Mouse (Mus musculus) frontal cortex, adult (tissue): Measurements from ENCODE around the gene Fndc7.
A peak's percentile ranks its signal among the peaks of the same experiment; 100 is the strongest.
"Not testable (repeated sequence)": the region's sequence is repeated elsewhere in the genome, so short reads cannot be mapped to it uniquely, and the experiment has no call there.

ENCODE experiments used
- ATAC-seq: cut with Nextera tagmentation; 2 replicates; pipeline ENCODE4 v1.9.2; 2017; ENCODE audit warnings: mild to moderate bottlenecking, moderate library complexity, mixed read lengths; ENCODE audit not compliant: low TSS enrichment

The Fndc7 gene

DNA sequence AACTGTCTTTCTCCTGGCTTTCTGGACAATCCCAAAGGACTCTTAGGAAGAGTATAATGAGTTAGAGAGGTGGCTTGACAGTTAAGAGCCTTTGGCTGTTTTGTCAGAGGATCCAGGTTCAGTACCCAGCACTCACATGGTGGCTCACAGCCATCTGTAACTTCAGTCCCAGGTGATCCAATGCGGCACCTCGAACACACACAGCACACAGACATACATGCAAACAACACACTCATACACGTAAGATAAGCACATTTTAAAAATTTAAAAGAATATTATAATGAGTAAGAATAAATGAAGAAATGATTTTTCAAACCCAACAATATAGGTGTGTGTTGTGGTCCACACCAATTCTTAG lies 2.2 kb downstream of the Fndc7 start:
- no peak for ATAC-seq

DNA sequence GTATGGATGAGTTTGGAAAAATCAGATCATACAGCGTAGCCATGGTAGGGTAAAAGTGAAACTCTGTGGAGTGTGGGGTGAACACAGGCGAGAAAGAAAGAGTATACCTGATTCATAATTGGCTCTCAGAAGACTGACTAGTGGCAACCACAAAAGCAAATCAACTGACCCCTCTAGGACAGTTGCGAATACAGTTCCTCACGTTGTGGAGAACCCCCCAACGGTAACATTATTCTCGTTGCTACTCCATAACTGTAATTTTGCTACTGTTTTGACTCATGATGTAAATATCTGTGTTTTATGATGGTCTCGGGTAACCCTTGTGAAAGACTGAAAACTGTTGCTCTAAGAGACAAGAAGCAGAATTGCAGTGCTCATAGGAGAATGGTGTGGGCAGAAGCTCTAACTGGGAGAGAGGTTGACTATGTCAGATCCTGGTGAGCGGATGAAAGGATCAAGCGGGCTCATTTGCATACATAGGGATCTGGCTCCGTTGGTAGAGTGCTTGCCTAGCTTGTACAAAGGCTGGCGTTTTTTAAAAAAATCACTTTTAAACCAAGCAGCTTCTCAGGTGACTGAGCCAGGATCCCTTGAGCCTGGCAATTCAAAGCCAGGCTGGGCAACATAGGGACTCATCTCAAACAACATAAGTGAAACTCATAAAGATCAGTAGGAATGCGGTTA lies 2.7 kb downstream of the Fndc7 start:
- ATAC-seq, result no peak

DNA sequence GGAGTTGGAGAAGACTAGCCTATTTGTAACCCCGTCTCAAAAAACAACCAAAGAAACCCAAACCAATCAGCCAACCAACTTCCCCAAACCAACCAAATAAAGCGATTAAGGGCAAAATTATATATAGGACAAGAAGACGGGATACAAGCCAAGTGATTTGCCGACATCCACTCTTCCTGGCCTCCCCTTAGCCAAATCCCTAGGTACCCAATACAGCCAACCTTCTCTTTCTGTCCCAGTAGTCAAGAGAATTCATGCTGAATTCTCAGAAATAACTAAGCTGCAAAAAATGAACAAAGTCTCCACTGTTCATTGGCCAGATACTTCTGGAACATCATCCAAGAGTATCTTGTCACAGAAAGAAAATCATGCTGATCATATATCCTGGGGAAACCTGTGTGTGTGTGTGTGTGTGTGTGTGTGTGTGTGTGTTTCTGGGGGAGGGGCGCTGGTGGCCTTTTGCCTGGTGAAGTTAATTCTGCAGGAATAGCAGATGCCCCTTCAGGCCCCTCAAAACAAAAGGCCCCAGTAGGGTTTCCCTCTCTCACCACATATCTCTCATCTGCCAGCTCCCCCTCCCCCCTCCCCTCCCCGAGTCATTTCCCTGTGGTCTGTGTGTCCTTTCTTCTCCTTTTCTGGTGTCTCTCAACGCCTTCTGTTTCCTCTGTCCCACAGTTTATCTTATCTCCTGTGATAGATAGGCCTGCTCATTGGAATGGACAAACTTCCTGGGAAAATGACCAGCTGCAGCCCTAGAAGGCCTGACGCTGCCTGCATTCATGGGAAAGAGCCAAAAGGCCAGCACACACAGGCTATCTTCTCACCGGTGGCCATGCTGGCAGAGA lies 3.9 kb downstream of the Fndc7 start:
- no peak for ATAC-seq

DNA sequence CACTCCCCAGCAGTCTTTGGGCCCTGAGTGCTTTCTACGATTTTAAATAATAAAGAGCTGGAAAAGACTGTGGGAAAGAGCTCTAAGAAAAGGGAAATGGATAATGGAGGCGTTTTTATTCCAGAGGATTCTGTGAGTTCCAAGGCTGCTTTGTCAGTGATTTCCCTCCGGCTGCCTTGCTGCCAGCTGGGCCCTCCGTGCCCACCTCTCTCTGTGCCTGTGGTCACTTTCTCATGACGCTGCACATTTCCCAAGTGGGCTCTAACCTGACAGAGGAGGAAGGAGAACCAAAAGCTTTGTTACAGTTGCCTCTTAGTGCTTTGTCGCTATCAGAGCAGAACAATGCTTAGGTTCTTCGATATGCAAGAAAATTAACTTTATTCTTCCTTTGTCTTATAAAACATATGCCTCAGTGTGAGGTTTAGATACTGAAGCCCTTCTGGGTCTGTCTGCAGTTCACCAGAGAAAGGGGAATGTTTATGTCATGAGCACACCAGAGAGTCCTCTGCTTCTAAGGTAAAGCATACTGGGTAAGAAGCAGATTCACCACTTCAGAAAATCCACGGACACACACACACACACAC lies 5.0 kb downstream of the Fndc7 start:
- ATAC-seq, result no peak

DNA sequence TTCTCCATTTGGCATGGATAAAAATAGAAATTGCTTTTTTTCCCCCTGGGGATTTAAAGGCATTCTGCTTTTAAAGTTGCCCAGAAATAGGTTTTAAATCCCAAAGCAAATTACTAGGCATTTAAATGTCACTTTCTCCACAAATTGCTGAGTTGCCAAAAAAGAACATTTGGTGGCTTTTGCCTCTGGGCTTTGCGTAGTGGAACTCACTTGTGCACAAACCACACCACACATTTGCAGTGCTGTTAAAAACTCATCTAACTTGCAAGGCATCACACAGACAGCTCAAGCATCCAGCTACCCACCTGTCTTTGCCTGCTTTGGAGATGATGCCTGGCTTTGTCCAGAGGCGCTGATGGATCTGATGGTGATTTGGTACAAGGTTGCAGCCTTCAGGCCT lies 6.7 kb downstream of the Fndc7 start:
- peak; percentile 68 for ATAC-seq

DNA sequence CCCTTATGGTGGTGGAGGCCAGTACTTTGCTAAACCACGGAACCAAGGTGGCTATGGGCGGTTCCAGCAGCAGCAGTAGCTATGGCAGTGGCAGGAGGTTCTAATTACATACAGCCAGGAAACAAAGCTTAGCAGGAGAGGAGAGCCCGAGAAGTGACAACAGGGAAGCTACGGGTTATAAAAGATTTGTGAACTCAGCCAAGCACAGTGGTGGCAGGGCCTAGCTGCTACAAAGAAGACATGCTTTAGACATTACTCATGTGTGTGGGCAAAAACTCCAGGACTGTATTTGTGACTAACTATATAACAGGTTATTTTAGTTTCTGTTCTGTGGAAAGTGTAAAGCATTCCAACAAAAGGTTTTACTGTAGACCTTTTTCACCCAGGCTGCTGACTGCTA lies 7.9 kb downstream of the Fndc7 start:
- not testable (repeated sequence) for ATAC-seq

DNA sequence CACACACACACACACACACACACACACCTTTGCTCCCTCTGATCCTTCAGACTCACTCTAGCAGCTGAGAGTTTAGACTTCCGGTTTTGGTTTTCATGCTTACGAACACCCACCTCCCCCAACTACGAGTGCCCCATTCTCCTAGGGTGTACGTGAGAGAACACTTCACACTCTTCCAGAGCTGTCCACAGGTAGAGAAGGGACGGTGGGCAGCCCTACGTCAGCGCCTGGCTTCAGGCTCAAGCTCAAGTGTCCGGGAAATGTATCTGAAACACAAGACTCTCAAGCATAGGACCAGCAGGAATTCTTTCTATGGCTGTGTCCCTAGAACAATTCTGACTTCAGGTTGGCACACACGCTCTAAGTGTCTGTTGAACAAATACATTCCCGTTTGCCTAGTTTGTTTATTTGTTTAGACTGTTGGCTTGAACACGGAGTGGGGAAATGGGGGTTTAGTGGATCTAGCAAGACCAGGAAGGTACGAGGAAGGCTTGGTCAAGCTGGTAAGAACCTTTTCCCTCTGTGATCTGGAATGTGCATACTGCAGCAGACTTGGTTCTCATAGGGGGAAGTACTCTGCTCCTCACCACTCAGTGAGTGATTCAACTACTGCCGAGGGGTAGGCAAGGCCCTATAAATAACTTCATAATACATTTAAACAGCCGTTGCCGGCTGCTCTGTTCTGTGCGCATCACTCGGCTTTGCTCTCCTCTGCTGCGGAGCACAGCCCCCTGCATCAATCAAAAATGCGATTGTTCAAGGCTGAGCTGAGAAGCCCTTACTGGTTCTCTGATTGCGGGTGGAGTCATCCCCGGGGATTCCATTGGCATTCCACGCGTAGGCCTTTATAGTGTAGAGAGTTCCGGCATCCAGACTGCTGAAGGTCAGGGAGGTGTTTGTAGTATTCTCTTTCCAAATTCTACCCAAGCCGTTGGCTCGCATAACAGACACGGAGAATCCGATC lies 9.0 kb downstream of the Fndc7 start:
- peak; percentile 70 for ATAC-seq

DNA sequence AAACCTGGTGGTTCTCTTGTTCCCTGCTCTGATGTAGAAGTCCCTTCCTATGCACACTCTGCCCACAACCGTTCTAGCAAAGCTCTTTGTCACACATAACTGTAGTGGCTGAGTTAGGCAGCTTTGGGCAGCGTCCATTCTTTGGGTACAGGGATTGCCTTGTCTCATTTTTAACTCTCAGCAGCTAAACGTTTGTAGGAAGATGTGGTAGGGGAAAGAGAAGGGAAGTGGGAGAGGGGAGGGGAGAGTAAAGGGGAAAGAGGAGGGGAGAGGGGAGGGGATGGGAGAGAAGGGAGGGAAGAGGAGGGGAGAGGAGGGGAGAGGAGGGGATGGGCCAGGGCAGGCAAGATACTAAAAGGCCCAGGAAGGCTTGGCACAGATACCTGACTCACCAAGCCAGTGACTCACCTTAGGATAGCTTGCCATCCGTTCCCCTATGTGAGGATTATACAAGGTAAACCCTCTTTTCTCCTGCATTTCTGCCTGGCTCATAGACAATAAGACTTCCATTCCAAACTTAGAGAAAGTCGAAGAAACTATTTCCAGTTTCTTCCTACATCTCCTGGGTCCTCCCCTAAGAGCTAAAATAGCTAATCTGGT lies 9.9 kb downstream of the Fndc7 start:
- ATAC-seq, result peak; percentile 57; the same call in 1 of the 2 replicates

DNA sequence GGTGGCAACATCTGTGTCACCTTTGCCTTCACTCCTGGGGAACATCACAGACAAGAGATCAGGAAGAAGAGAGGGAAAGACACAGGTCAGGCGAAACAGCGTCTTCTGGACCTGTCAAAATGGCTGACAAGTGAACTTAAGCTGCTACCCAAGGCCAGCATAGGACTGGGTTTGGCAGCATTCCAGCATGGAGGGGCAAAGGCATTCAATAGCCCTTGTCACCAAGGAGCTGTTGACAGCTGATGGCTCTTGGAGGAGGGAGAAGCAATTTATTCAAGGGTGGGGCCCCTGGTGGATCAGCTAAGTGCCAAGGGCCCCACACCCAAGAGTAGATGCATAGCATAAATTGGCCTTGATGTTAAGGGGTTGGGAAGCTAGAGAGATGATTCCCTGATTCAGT lies 10.7 kb downstream of the Fndc7 start:
- ATAC-seq, result no peak

DNA sequence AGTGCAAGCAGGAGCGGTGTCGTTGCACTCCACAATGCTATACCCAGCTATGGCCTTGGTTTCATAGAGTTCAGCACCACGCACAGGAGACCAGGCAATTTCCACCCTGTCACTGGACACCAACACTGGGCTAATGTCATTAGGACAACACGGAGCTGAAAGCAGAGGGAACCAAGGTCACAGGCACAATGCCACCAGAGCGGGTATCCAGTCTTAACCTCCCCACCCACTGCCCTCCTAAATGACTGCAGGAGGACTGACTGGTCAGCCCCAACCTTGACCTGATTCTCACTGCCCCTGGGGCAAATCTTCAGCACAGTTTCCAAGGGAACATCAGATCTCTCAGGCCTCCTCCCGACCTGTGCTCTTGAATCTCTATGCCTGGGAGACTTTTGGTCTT lies 19.2 kb downstream of the Fndc7 start:
- no peak for ATAC-seq

DNA sequence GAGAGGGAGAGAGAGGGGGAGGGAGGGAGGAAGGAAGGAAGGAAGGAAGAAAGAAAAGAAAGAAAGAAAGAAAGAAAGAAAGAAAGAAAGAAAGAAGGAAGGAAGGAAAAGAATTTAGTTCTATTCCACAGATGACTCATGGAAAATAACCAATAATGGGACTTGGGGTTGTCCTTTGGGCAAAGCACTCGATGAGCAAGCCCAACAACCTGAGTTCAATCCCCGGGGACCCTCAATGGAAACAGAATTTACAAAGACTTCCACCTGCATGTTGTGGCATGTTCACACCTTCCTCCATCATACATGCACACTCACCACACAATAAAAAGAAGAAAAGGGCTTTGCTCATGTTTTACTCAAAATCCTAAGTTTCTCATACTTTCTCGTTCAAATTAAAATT lies 22.4 kb downstream of the Fndc7 start:
- no peak for ATAC-seq

DNA sequence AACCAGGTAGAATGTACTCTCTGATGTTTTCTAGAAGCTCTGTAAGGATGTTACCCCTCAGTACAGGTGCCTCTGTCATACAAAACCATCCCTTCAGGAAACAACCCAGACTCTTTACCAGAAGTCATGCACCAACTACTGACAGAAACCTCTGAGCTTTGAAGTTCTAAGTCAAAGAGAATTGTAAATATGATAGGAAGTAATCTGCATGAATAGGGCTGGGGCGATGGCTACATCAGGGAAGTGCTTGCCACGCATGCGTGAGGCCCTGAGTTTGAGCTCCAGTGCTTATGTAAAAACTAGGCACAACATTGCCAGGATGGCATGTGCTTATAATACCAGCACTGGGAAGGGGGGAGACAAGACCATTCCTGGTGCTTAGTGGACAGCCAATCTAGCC lies 24.1 kb downstream of the Fndc7 start:
- ATAC-seq, result no peak

DNA sequence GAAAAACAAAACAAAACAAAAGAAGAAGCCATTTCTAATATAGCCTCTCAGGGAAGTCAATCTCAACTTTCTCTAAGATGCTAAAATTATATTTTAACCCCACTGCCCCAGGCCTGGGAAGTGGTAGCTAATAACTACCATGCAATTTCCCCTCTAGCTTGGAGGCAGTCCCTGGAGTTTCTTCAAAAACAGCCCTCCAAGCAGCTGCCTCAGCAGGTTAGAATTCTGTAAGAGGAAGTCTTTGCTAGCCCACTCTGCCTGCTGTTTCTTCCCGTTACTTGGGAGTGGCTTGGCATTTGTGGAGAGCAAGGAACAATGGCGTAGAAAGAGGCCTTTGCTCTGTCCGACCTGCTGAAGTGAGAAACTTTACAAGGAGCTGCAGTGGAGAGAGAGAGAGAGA lies 24.7 kb downstream of the Fndc7 start:
- ATAC-seq, result no peak

DNA sequence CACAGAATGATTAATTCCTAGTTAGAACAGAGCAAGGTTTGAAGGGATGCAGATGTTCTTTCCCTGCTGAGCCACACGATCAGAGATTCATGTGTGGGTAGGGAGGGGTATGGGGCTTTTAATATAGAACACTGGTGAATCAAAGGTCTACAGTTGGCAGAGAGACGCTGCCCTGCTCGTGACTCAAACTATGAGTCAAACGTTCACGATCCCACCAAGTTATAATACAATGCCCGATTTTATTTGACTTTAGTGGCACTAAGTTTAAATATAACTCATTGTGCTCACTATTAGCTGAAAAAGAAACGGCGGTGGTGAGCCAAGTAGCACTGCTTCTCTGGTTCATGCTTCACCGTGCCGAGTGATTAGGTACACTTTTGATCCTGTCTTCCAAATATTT lies 26.7 kb downstream of the Fndc7 start:
- ATAC-seq, result no peak

DNA sequence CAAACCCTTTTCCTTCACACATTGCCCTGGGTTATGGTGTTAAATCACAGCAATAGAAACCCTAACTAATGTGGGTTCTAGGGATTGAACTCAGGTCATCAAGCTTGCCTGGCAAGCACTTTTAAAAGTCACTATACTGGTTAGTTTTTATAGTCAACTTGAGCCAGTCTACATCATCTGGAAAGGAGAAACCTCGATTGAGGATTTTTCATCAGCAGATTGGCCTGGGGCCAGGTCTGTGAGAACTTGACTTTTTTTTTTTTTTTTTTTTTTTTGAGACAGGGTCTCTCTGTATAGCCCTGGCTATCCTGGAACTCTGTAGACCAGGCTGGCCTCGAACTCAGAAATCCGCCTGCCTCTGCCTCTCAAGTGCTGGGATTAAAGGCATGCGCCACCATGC lies 27.5 kb downstream of the Fndc7 start:
- not testable (repeated sequence) for ATAC-seq

DNA sequence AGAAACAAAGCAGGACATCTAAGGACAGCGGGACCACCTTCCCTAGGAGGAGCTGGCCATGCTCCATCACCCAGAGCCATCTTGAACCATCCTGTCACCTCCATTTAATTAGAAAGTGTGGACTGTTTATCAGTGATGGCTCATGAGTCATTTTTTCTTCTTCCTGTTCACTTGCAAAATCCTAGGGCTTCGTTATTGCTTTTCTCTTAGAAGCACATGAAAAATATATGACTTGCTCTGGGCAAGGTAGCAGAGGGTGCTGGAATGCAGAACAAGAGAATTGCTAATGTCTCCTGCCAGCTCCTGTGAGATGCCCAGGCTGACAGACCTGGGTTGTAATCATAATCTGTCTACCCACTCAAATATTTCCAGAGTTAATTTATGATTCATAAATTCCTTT lies 29.0 kb downstream of the Fndc7 start:
- ATAC-seq, result no peak

DNA sequence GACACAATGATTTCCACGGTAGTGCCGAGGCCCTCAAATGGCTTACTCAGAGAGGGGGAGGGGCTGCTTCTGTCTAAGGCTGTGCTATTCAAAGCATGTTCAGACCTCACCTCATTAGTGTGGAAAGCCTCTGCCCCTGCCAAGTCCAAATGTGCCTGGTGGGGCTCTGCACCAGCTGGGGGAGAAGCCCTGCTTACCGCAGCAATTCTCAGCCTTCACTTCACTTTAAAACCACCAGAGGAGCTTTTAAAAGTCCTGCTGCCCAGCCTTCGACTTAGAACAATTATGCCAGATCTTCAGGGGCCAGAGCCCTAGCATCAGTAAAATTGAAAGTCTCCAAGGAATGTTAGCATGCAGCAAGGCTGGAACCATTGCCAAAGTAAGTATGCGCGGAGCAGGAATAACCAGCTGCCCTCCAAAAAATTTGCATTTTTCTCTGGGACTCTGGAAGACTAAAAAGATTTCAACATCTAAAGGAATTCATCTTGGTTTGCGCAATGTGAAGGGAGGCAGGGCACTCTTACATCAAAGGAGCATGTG lies 31.5 kb downstream of the Fndc7 start:
- ATAC-seq, result peak; percentile 11; the same call in 1 of the 2 replicates

DNA sequence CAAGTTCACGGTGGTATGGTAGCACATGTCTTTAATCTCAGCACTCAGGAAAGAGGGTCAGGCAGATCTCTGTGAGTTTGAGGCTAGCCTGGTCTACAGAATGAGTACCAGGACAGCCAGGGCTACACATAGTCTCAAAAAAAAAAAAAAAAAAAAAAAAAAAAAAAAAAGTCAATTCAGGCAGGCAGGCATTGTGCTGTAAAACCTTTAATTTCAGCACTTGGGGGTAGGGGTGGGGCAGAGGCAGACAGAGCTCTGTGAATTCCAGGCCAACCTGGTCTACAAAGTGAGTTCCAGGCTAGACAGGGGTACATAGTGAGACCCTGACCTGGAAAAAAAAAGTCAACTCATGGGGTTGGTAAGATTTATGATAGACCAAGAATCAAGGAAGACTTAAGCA lies 32.1 kb downstream of the Fndc7 start:
- ATAC-seq, result no peak

DNA sequence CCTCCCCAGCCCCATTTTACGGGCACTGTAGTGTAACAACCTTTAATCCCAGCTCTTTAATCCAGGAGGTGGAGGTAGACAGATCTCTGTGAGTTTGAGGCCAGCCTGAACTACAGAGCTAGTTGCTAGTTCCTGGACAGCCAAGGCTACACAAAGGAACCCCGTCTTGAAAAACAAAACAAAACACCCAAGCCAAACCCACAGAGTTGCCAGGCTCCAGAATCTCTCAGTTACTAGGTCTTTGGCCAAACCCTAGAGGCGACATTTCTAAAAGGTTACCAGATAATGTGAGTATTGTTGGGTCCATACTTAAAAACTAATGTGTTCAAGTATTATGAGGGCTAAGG lies 32.7 kb downstream of the Fndc7 start:
- ATAC-seq, result no peak

DNA sequence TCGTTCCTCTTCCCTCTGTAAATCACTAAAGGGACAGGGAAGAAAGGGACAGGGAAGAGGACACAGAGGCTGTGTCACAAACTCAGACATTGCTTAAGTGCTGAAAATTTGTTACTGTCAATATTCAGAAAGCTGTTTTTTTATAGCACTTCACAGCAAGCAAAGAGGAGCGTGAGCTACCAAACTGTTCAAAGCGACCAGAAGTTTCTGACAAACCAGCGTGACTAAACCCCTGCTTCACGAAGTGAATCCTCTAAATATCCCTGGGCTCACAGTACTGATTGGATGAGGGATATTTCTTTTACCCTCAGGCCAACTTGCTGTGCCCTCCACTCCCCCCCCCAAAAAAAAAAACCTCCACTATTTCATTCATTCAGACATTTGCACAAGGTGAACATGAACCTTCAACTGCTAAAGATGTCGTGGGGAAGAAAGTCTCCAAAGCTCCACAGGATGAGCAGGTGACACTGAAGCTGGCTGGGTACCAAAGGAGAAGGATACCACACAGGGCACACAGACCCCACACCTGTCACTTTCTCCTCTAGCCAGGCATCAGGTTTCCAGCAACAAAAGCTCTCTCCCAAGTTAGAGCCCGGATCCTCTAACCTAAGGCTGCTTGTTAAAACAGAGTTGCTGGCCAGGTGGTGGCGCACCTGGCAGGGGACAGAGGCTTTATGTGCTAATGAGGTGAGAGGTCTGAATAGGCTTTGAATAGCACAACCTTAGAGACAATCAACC lies 33.3 kb downstream of the Fndc7 start:
- 0 out of 2 replicates have a peak, but pooled peaks have one; percentile 10 for ATAC-seq

DNA sequence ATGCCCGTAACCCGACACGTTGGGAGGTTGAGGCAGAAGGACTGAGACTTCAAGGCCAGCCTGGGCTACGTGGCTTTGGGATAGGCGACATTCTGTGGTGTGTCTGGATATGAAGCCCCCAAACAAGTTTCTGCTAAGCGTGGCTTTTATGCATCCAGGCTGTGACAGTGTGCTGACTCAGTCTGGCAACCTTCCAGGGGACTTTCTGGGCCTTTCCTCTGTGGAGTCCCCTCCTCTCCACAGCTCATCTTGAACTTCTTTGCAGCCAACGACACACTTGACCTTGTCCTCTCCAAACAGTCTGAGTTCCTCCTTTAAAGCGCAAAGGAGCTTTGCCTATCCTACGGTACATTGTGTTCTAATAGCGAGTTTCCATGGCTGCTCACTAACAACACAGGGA lies 33.9 kb downstream of the Fndc7 start:
- no peak for ATAC-seq
